Comparison of ENCODE assay signal across 9 mouse cellular contexts in genomic region chr4:99445755-99446128, GRCm38 (mm10).
A peak's percentile ranks its signal among the peaks of the same experiment; 100 is the strongest.
DNase-seq lines count a peak whose midpoint lies in the region; ATAC-seq and TF ChIP-seq lines count a peak whose summit lies in the region.
"Had no signal": no experiment of that assay in that cellular context is flagged by ENCODE, and none has a peak within 500 bp of the region (broad histone marks: within the 10 kb centered on the region; RNA-seq: fewer than 3 reads in every experiment).

No protein-coding gene starts in this region.

- H3K4me2 ChIP-seq in liver, embryonic 12.5 days, result peak overlapping the region; percentile 34; the same call in 1 of the 2 replicates
- no peak overlapping the region for H3K4me2 ChIP-seq in liver, postnatal 0 days (ENCODE audit: low read depth, low read length)
- peak overlapping the region; percentile 42 for H3K4me2 ChIP-seq in forebrain, embryonic 14.5 days (ENCODE audit: low read length)
- peak overlapping the region; percentile 58 for H3K4me2 ChIP-seq in limb, embryonic 11.5 days (ENCODE audit: low read depth, severe bottlenecking)
- peak overlapping the region; percentile 51 for H3K4me2 ChIP-seq in stomach, embryonic 16.5 days (ENCODE audit: low read depth, low read length)

- no peak for TF ChIP-seq CTCF in liver, postnatal 0 days (IDR thresholded peaks at IDR 0.05; ENCODE audit: low read depth)

- DNase-seq in liver, postnatal 0 days, result no peak
- DNase-seq in forebrain, embryonic 14.5 days (ENCODE audit: low spot score), result peak; percentile 16
- no peak for DNase-seq in limb, embryonic 11.5 days (ENCODE audit: low spot score)
- no peak for DNase-seq in kidney, adult 11 months
- no peak for DNase-seq in MN1 (ENCODE audit: low spot score)
- DNase-seq: thymus, adult 2 months had no signal

- no peaks in the 10 kb centered on the region for H3K9me3 ChIP-seq in liver, embryonic 12.5 days (replicated peaks)
- no peaks in the 10 kb centered on the region for H3K9me3 ChIP-seq in liver, postnatal 0 days (ENCODE audit: low read length)
- H3K9me3 ChIP-seq in forebrain, embryonic 14.5 days (replicated peaks; ENCODE audit: control insufficient read depth, low read length), result no peaks in the 10 kb centered on the region
- H3K9me3 ChIP-seq in limb, embryonic 11.5 days (ENCODE audit: control insufficient read depth, low read length), result no peaks in the 10 kb centered on the region
- no peaks in the 10 kb centered on the region for H3K9me3 ChIP-seq in stomach, embryonic 16.5 days (replicated peaks; ENCODE audit: control insufficient read depth, low read length)

- no peaks in the 10 kb centered on the region for H3K4me1 ChIP-seq in liver, embryonic 12.5 days
- H3K4me1 ChIP-seq in liver, postnatal 0 days (ENCODE audit: insufficient read depth), result no peaks in the 10 kb centered on the region
- no peaks in the 10 kb centered on the region for H3K4me1 ChIP-seq in forebrain, embryonic 14.5 days (ENCODE audit: control insufficient read depth, insufficient read depth, low read length)
- H3K4me1 ChIP-seq in limb, embryonic 11.5 days (ENCODE audit: control insufficient read depth, insufficient read depth, low read length), result no peaks in the 10 kb centered on the region
- no peaks in the 10 kb centered on the region for H3K4me1 ChIP-seq in stomach, embryonic 16.5 days (ENCODE audit: control insufficient read depth, insufficient read depth, low read length)

- no peaks in the 10 kb centered on the region for H3K36me3 ChIP-seq in liver, embryonic 12.5 days
- no peaks in the 10 kb centered on the region for H3K36me3 ChIP-seq in liver, postnatal 0 days (replicated peaks; ENCODE audit: insufficient read depth, low read length)
- no peaks in the 10 kb centered on the region for H3K36me3 ChIP-seq in forebrain, embryonic 14.5 days (ENCODE audit: control insufficient read depth, insufficient read depth, low read length)
- H3K36me3 ChIP-seq in limb, embryonic 11.5 days (ENCODE audit: control insufficient read depth, insufficient read depth, low read length), result no peaks in the 10 kb centered on the region
- H3K36me3 ChIP-seq in stomach, embryonic 16.5 days (ENCODE audit: control insufficient read depth, insufficient read depth, low read length), result no peaks in the 10 kb centered on the region

- H3K27me3 ChIP-seq in liver, embryonic 12.5 days (replicated peaks), result peaks cover 4% of the 10 kb centered on the region; the same call in 1 of the 2 replicates
- no peaks in the 10 kb centered on the region for H3K27me3 ChIP-seq in liver, postnatal 0 days (ENCODE audit: insufficient read depth, low read length)
- no peaks in the 10 kb centered on the region for H3K27me3 ChIP-seq in forebrain, embryonic 14.5 days (replicated peaks; ENCODE audit: control insufficient read depth, insufficient read depth, low read length)
- H3K27me3 ChIP-seq in limb, embryonic 11.5 days (ENCODE audit: control insufficient read depth, insufficient read depth, low read length), result no peaks in the 10 kb centered on the region
- H3K27me3 ChIP-seq in stomach, embryonic 16.5 days (ENCODE audit: control insufficient read depth, insufficient read depth, low read length), result no peaks in the 10 kb centered on the region

- TF ChIP-seq EP300 in liver, postnatal 0 days (IDR thresholded peaks at IDR 0.05; ENCODE audit: low read depth), result no peak

- H3K4me3 ChIP-seq in liver, embryonic 12.5 days, result no peak overlapping the region
- H3K4me3 ChIP-seq in liver, postnatal 0 days (ENCODE audit: low read depth, low read length), result no peak overlapping the region
- peak overlapping the region; percentile 19; the same call in 1 of the 2 replicates for H3K4me3 ChIP-seq in forebrain, embryonic 14.5 days (ENCODE audit: low read depth, low read length)
- H3K4me3 ChIP-seq in limb, embryonic 11.5 days (ENCODE audit: low read depth, low read length), result peak overlapping the region; percentile 25; the same call in 1 of the 2 replicates
- peak overlapping the region; percentile 35; the same call in 1 of the 2 replicates for H3K4me3 ChIP-seq in stomach, embryonic 16.5 days (replicated peaks; ENCODE audit: low read length)

- no peak overlapping the region for H3K27ac ChIP-seq in liver, embryonic 12.5 days
- H3K27ac ChIP-seq in liver, postnatal 0 days (ENCODE audit: low read depth), result no peak overlapping the region
- no peak overlapping the region for H3K27ac ChIP-seq in forebrain, embryonic 14.5 days (ENCODE audit: low read depth, low read length)
- H3K27ac ChIP-seq in limb, embryonic 11.5 days (replicated peaks; ENCODE audit: low read depth, low read length), result no peak overlapping the region
- no peak overlapping the region for H3K27ac ChIP-seq in stomach, embryonic 16.5 days (ENCODE audit: low read length)

- ATAC-seq in liver, embryonic 12.5 days, result no peak
- ATAC-seq in liver, postnatal 0 days, result no peak
- no peak; the same call in 1 of the 2 replicates for ATAC-seq in forebrain, embryonic 14.5 days
- no peak for ATAC-seq in limb, embryonic 11.5 days (ENCODE audit: insufficient number of reproducible peaks, low FRiP score, low TSS enrichment, low read depth)
- no peak for ATAC-seq in stomach, embryonic 16.5 days (ENCODE audit: insufficient read depth, low FRiP score)
- ATAC-seq: lung, postnatal 0 days had no signal

- WGBS in liver, embryonic 12.5 days (ENCODE audit: insufficient replicate concordance), result 53% methylated on average over 9 of the region's 9 CpGs
- WGBS in liver, postnatal 0 days (ENCODE audit: insufficient replicate concordance), result 65% methylated on average over 9 of the region's 9 CpGs
- 66% methylated on average over 9 of the region's 9 CpGs for WGBS in forebrain, embryonic 14.5 days
- WGBS in limb, embryonic 11.5 days, result 73% methylated on average over 9 of the region's 9 CpGs
- 44% methylated on average over 9 of the region's 9 CpGs for WGBS in stomach, embryonic 16.5 days

- no peak overlapping the region for H3K9ac ChIP-seq in liver, embryonic 12.5 days
- no peak overlapping the region for H3K9ac ChIP-seq in liver, postnatal 0 days (replicated peaks)
- H3K9ac ChIP-seq in forebrain, embryonic 14.5 days (ENCODE audit: low read length), result 0 out of 2 replicates have a peak overlapping the region, but pooled peaks have one; percentile 17
- no peak overlapping the region for H3K9ac ChIP-seq in limb, embryonic 11.5 days (ENCODE audit: low read length)
- H3K9ac ChIP-seq in stomach, embryonic 16.5 days (ENCODE audit: low read length), result no peak overlapping the region

Comparison
In these comparisons a context has a peak if more than half of its experiments do, and no peak if none do; other contexts are left out.
1. H3K4me3 ChIP-seq: peak in forebrain, embryonic 14.5 days (single experiment), limb, embryonic 11.5 days (single experiment) and stomach, embryonic 16.5 days (single experiment); none in liver, embryonic 12.5 days (single experiment) and liver, postnatal 0 days (single experiment).